Mouse (Mus musculus) cerebellum, adult 11-12 months (tissue): ENCODE data around the gene Rnasel.

Experiments
- DNase-seq: peaks from one replicate; pipeline ENCODE4 v3.0.0; 2022

Gene Rnasel

GRCm38 (mm10) chr1:153770776-153771167 lies 21.5 kb downstream of the Rnasel start:
- no peak for DNase-seq

- no peak for DNase-seq
These were observed 25.9 kb downstream of the Rnasel start for GRCm38 (mm10) chr1:153775174-153775573.

GRCm38 (mm10) chr1:153776257-153776656 lies 27.0 kb downstream of the Rnasel start:
- DNase-seq: no peak

- DNase-seq: no peak
These were observed 29.0 kb downstream of the Rnasel start for GRCm38 (mm10) chr1:153778205-153778604.

GRCm38 (mm10) chr1:153783339-153783738 lies 34.1 kb downstream of the Rnasel start:
- DNase-seq: no peak

- no peak for DNase-seq
These were observed 36.4 kb downstream of the Rnasel start for GRCm38 (mm10) chr1:153785608-153786007.

- no peak for DNase-seq
These were observed 41.5 kb downstream of the Rnasel start for GRCm38 (mm10) chr1:153790708-153791107.

GRCm38 (mm10) chr1:153794241-153794640 lies 45.0 kb downstream of the Rnasel start:
- no peak for DNase-seq

GRCm38 (mm10) chr1:153802691-153803090 lies 53.5 kb downstream of the Rnasel start:
- DNase-seq: no peak

- DNase-seq: no peak
These were observed 54.3 kb downstream of the Rnasel start for GRCm38 (mm10) chr1:153803530-153803929.

GRCm38 (mm10) chr1:153807390-153807993 lies 58.3 kb downstream of the Rnasel start:
- DNase-seq: peak; percentile 3
